Mouse (Mus musculus) stomach, postnatal 0 days (tissue): Measurements from ENCODE around the gene Vps11. TPM values are rescaled to one million over a fixed set of nuclear protein-coding genes. Genes with fewer than 3 reads are reported as not detected.

Experiments used
- ATAC-seq: fragments of 200-750 bp; cut with Nextera tagmentation; 2 replicates; pipeline ENCODE4 v1.8.0; 2017; ENCODE audit not compliant: low FRiP score, low TSS enrichment
- DNase-seq: peaks from one replicate; pipeline ENCODE4 v3.0.0-alpha.2; 2016; ENCODE audit warnings: low spot score
- H3K27ac ChIP-seq: fragments of 300-500 bp; sonication (generic); replicated peaks from 2 replicates; pipeline ENCODE4 v1.5.1; 2014; ENCODE audit warnings: mild to moderate bottlenecking, control low read depth
- H3K27me3 ChIP-seq: fragments of 300-500 bp; sonication (generic); 2 replicates; pipeline ENCODE4 v1.6.1; 2014; ENCODE audit warnings: low read length; ENCODE audit not compliant: control insufficient read depth, insufficient read depth
- H3K36me3 ChIP-seq: fragments of 300-500 bp; sonication (generic); 2 replicates; pipeline ENCODE4 v1.6.1; 2014; ENCODE audit warnings: low read length, mixed read lengths; ENCODE audit not compliant: control insufficient read depth, insufficient read depth
- H3K4me1 ChIP-seq: fragments of 300-500 bp; sonication (generic); replicated peaks from 2 replicates; pipeline ENCODE4 v1.6.1; 2014; ENCODE audit warnings: antibody characterized with exemption; ENCODE audit not compliant: control insufficient read depth, insufficient read depth
- H3K4me2 ChIP-seq: fragments of 300-500 bp; sonication (generic); replicated peaks from 2 replicates; pipeline ENCODE4 v1.6.1; 2014; ENCODE audit warnings: low read depth, mild to moderate bottlenecking, control low read depth, moderate library complexity
- H3K4me3 ChIP-seq: fragments of 300-500 bp; sonication (generic); 2 replicates; pipeline ENCODE4 v1.5.1; 2014; ENCODE audit warnings: low read depth, low read length, control low read depth
- H3K9ac ChIP-seq: fragments of 300-500 bp; sonication (generic); 2 replicates; pipeline ENCODE4 v1.6.1; 2014; ENCODE audit warnings: mild to moderate bottlenecking, low read length, control low read depth, mixed read lengths
- H3K9me3 ChIP-seq: fragments of 300-500 bp; sonication (generic); 2 replicates; pipeline ENCODE4 v1.6.1; 2016; ENCODE audit warnings: low read length; ENCODE audit not compliant: control insufficient read depth
- CTCF ChIP-seq: IDR thresholded peaks from 2 replicates; pipeline ENCODE4 v1.5.1; 2016; ENCODE audit warnings: antibody characterized with exemption, low read depth, mild to moderate bottlenecking, moderate library complexity
- EP300 ChIP-seq: optimal IDR thresholded peaks from 2 replicates; pipeline ENCODE3; 2016; ENCODE audit warnings: antibody characterized with exemption
- WGBS: fragments of 180-500 bp; shearing (Covaris S2); extraction: QIAGEN DNeasy Blood & Tissue Kit; methylation state at CpG from one replicate; pipeline ENCODE4 v1.1.7; 2014; 5-methylcytosine and 5-hydroxymethylcytosine counted together
- polyA plus RNA-seq: library from polyadenylated mRNA; unstranded; fragments of >200 nt; fragmentation: Nextera tagmentation; extraction: Ambion mirVana; gene quantifications from 2 replicates; pipeline ENCODE4 v1.2.1, GENCODE M21; 2015

The Vps11 gene
- polyA plus RNA-seq, 1 experiment from 2014 or later, result 15.8 TPM

GRCm38 (mm10) chr9:44336093-44336406, 25.4 kb downstream of the Vps11 start:
- no peak overlapping the region for H3K27ac ChIP-seq
- TF ChIP-seq CTCF (no peak), EP300 (no peak)
- H3K9me3 ChIP-seq, result no peaks in the 10 kb centered on the region
- peak overlapping the region; percentile 91 for H3K9ac ChIP-seq
- H3K27me3 ChIP-seq, result no peaks in the 10 kb centered on the region
- peak overlapping the region; percentile 94 for H3K4me2 ChIP-seq
- ATAC-seq, result no peak
- H3K4me3 ChIP-seq, result peak overlapping the region; percentile 78
- no peak for DNase-seq
- 2% methylated on average over 5 of the region's 5 CpGs for WGBS
- no peaks in the 10 kb centered on the region for H3K4me1 ChIP-seq
- H3K36me3 ChIP-seq, result peaks cover 24% of the 10 kb centered on the region; the same call in 1 of the 2 replicates

- H3K36me3 ChIP-seq, result peaks cover 24% of the 10 kb centered on the region; the same call in 1 of the 2 replicates
- DNase-seq (peak; percentile 39), ATAC-seq (peak; percentile 14; the same call in 1 of the 2 replicates)
- H3K9ac ChIP-seq, result peak overlapping the region; percentile 91
- TF ChIP-seq EP300 (no peak), CTCF (no peak)
- no peaks in the 10 kb centered on the region for H3K4me1 ChIP-seq
- peak overlapping the region; percentile 92 for H3K27ac ChIP-seq
- H3K4me2 ChIP-seq, result peak overlapping the region; percentile 94
- H3K4me3 ChIP-seq, result peak overlapping the region; percentile 78
- WGBS, result under 1% methylated on average over 50 of the region's 50 CpGs
- no peaks in the 10 kb centered on the region for H3K9me3 ChIP-seq
- no peaks in the 10 kb centered on the region for H3K27me3 ChIP-seq
These were observed 26.0 kb downstream of the Vps11 start for GRCm38 (mm10) chr9:44335331-44336092.

GRCm38 (mm10) chr9:44334396-44335330, 26.8 kb downstream of the Vps11 start, which contains the start of gene H2afx:
TSS of gene H2afx (plus strand) at chr9:44334694.
- peak; percentile 54 for TF ChIP-seq EP300
- peak; percentile 75 for TF ChIP-seq CTCF
- Histone ChIP-seq H3K4me1 (no peaks in the 10 kb centered on the region), H3K36me3 (peaks cover 24% of the 10 kb centered on the region; the same call in 1 of the 2 replicates), H3K9ac (peak within 1 kb of the TSS; percentile 91), H3K9me3 (no peaks in the 10 kb centered on the region), H3K27ac (peak within 1 kb of the TSS; percentile 92), H3K27me3 (no peaks in the 10 kb centered on the region), H3K4me2 (peak within 1 kb of the TSS; percentile 94), H3K4me3 (peak within 1 kb of the TSS; percentile 78)
- DNase-seq, result peak; percentile 98
- under 1% methylated on average over 68 of the region's 91 CpGs for WGBS
- peak; percentile 95 for ATAC-seq

GRCm38 (mm10) chr9:44332918-44333638, 28.4 kb downstream of the Vps11 start:
- no peak overlapping the region for H3K9ac ChIP-seq
- no peaks in the 10 kb centered on the region for H3K27me3 ChIP-seq
- no peak overlapping the region for H3K4me3 ChIP-seq
- no peak overlapping the region for H3K27ac ChIP-seq
- no peaks in the 10 kb centered on the region for H3K4me1 ChIP-seq
- 95% methylated on average over 13 of the region's 13 CpGs for WGBS
- TF ChIP-seq EP300 (no peak), CTCF (no peak)
- DNase-seq, result no peak
- peaks cover 21% of the 10 kb centered on the region; the same call in 1 of the 2 replicates for H3K36me3 ChIP-seq
- ATAC-seq, result no peak
- H3K4me2 ChIP-seq, result no peak overlapping the region
- H3K9me3 ChIP-seq, result no peaks in the 10 kb centered on the region

- peaks cover 15% of the 10 kb centered on the region; the same call in 1 of the 2 replicates for H3K36me3 ChIP-seq
- no peaks in the 10 kb centered on the region for H3K27me3 ChIP-seq
- WGBS, result 86% methylated on average over 6 of the region's 6 CpGs
- H3K4me3 ChIP-seq, result no peak overlapping the region
- H3K4me2 ChIP-seq, result no peak overlapping the region
- H3K27ac ChIP-seq, result no peak overlapping the region
- no peak for TF ChIP-seq EP300
- TF ChIP-seq CTCF, result no peak
- DNase-seq (no peak), ATAC-seq (no peak)
- H3K9me3 ChIP-seq, result no peaks in the 10 kb centered on the region
- H3K4me1 ChIP-seq, result no peaks in the 10 kb centered on the region; the same call in 1 of the 2 replicates
- H3K9ac ChIP-seq, result no peak overlapping the region
These were observed 30.7 kb downstream of the Vps11 start for GRCm38 (mm10) chr9:44330736-44331135.
